Mouse (Mus musculus) kidney, embryonic 15.5 days (tissue): ENCODE measurements around the gene Cdc5l. TPM values are rescaled to one million over a fixed set of nuclear protein-coding genes. Genes with fewer than 3 reads are reported as not detected.
"Not testable (repeated sequence)": the region's sequence is repeated elsewhere in the genome, so short reads cannot be mapped to it uniquely, and the experiment has no call there.

Experiments
- ATAC-seq: fragments of 200-750 bp; cut with Nextera tagmentation; replicated peaks from 2 replicates; pipeline ENCODE4 v1.8.0; 2017; ENCODE audit warnings: moderate TSS enrichment; ENCODE audit not compliant: low FRiP score
- H3K27ac ChIP-seq: fragments of 300-500 bp; sonication (generic); 2 replicates; pipeline ENCODE4 v1.5.1; 2015; ENCODE audit warnings: mild to moderate bottlenecking, inconsistent platforms
- H3K27me3 ChIP-seq: fragments of 300-500 bp; sonication (generic); 2 replicates; pipeline ENCODE4 v1.6.1; 2015; ENCODE audit warnings: inconsistent platforms
- H3K36me3 ChIP-seq: fragments of 300-500 bp; sonication (generic); 2 replicates; pipeline ENCODE4 v1.6.1; 2015; ENCODE audit warnings: inconsistent platforms
- H3K4me1 ChIP-seq: fragments of 300-500 bp; sonication (generic); 2 replicates; pipeline ENCODE4 v1.6.1; 2015; ENCODE audit warnings: inconsistent platforms
- H3K4me2 ChIP-seq: fragments of 300-500 bp; sonication (generic); 2 replicates; pipeline ENCODE4 v1.6.1; 2015; ENCODE audit warnings: moderate library complexity, mild to moderate bottlenecking, inconsistent platforms
- H3K4me3 ChIP-seq: fragments of 300-500 bp; sonication (generic); replicated peaks from 2 replicates; pipeline ENCODE4 v1.5.1; 2015; ENCODE audit warnings: mild to moderate bottlenecking, inconsistent platforms
- H3K9ac ChIP-seq: fragments of 300-500 bp; sonication (generic); 2 replicates; pipeline ENCODE4 v1.6.1; 2015; ENCODE audit warnings: mild to moderate bottlenecking, inconsistent platforms
- H3K9me3 ChIP-seq: fragments of 300-500 bp; sonication (generic); replicated peaks from 2 replicates; pipeline ENCODE4 v1.6.1; 2016; ENCODE audit warnings: inconsistent platforms
- WGBS: fragments of 180-500 bp; shearing (Covaris S2); methylation state at CpG from one replicate; pipeline ENCODE4 v1.1.7; 2015; ENCODE audit warnings: mixed read lengths; 5-methylcytosine and 5-hydroxymethylcytosine counted together
- polyA plus RNA-seq: library from polyadenylated mRNA; unstranded; fragments of >200 nt; fragmentation: Nextera tagmentation; extraction: Ambion mirVana; gene quantifications from 2 replicates; pipeline ENCODE4 v1.2.1, GENCODE M21; 2015

Cdc5l gene
- polyA plus RNA-seq, 1 experiment from 2014 or later, result 67.0 TPM

GRCm38 (mm10) chr17:45432706-45433398 lies 685 bp downstream of the Cdc5l start:
- peaks cover 18% of the 10 kb centered on the region for H3K36me3 ChIP-seq
- H3K27me3 ChIP-seq, result no peaks in the 10 kb centered on the region
- H3K4me3 ChIP-seq, result peak overlapping the region; percentile 75
- H3K9ac ChIP-seq, result peak overlapping the region; percentile 81
- no peaks in the 10 kb centered on the region for H3K9me3 ChIP-seq
- ATAC-seq, result peak; percentile 76
- WGBS, result under 1% methylated on average over 62 of the region's 62 CpGs
- H3K4me2 ChIP-seq, result peak overlapping the region; percentile 72
- H3K27ac ChIP-seq, result peak overlapping the region; percentile 98
- peaks cover 19% of the 10 kb centered on the region for H3K4me1 ChIP-seq

- WGBS, result 71% methylated on average over 3 of the region's 3 CpGs
- Histone ChIP-seq H3K27ac (no peak overlapping the region), H3K36me3 (peaks cover 19% of the 10 kb centered on the region), H3K9ac (peak overlapping the region; percentile 81), H3K27me3 (no peaks in the 10 kb centered on the region), H3K4me3 (peak overlapping the region; percentile 75), H3K9me3 (no peaks in the 10 kb centered on the region), H3K4me1 (peaks cover 19% of the 10 kb centered on the region), H3K4me2 (peak overlapping the region; percentile 72)
- no peak for ATAC-seq
These were observed 1.5 kb downstream of the Cdc5l start for GRCm38 (mm10) chr17:45432007-45432406.

- no peaks in the 10 kb centered on the region for H3K27me3 ChIP-seq
- H3K4me3 ChIP-seq, result no peak overlapping the region
- H3K9me3 ChIP-seq, result no peaks in the 10 kb centered on the region
- H3K9ac ChIP-seq, result no peak overlapping the region
- ATAC-seq, result no peak
- WGBS, result 75% methylated on average over 2 of the region's 2 CpGs
- peaks cover 82% of the 10 kb centered on the region for H3K36me3 ChIP-seq
- H3K4me2 ChIP-seq, result no peak overlapping the region
- H3K27ac ChIP-seq, result no peak overlapping the region
- H3K4me1 ChIP-seq, result no peaks in the 10 kb centered on the region
These were observed 16.1 kb downstream of the Cdc5l start for GRCm38 (mm10) chr17:45417387-45417786.

- not testable (repeated sequence) for H3K4me2 ChIP-seq, ATAC-seq, H3K9ac ChIP-seq, H3K4me3 ChIP-seq, H3K4me1 ChIP-seq, H3K9me3 ChIP-seq, H3K27me3 ChIP-seq, H3K27ac ChIP-seq
- 63% methylated on average over 2 of the region's 2 CpGs for WGBS
- peaks cover 92% of the 10 kb centered on the region for H3K36me3 ChIP-seq
These were observed 21.9 kb downstream of the Cdc5l start for GRCm38 (mm10) chr17:45411617-45412016.

GRCm38 (mm10) chr17:45408719-45409118 lies 24.8 kb downstream of the Cdc5l start:
- no peak for ATAC-seq
- no peak overlapping the region for H3K4me3 ChIP-seq
- no peaks in the 10 kb centered on the region for H3K27me3 ChIP-seq
- no peaks in the 10 kb centered on the region for H3K4me1 ChIP-seq
- peaks cover 95% of the 10 kb centered on the region for H3K36me3 ChIP-seq
- 86% methylated on average over 2 of the region's 2 CpGs for WGBS
- H3K9me3 ChIP-seq, result no peaks in the 10 kb centered on the region
- H3K9ac ChIP-seq, result no peak overlapping the region
- H3K4me2 ChIP-seq, result no peak overlapping the region
- H3K27ac ChIP-seq, result no peak overlapping the region

- H3K4me1 ChIP-seq, result 0 out of 2 replicates have a peak, but pooled peaks cover 3% of the 10 kb centered on the region
- peaks cover 88% of the 10 kb centered on the region for H3K36me3 ChIP-seq
- 94% methylated on average over 10 of the region's 10 CpGs for WGBS
- no peak overlapping the region for H3K4me2 ChIP-seq
- H3K4me3 ChIP-seq, result no peak overlapping the region
- no peak for ATAC-seq
- H3K27ac ChIP-seq, result no peak overlapping the region
- H3K9ac ChIP-seq, result no peak overlapping the region
- H3K27me3 ChIP-seq, result no peaks in the 10 kb centered on the region
- H3K9me3 ChIP-seq, result no peaks in the 10 kb centered on the region
These were observed 27.3 kb downstream of the Cdc5l start for GRCm38 (mm10) chr17:45406281-45406680.

- H3K36me3 ChIP-seq, result peaks cover 81% of the 10 kb centered on the region
- H3K4me3 ChIP-seq, result no peak overlapping the region
- no peak overlapping the region for H3K9ac ChIP-seq
- H3K9me3 ChIP-seq, result no peaks in the 10 kb centered on the region
- H3K27ac ChIP-seq, result peak overlapping the region; percentile 45; the same call in 1 of the 2 replicates
- WGBS, result 9% methylated on average over 3 of the region's 3 CpGs
- no peaks in the 10 kb centered on the region for H3K27me3 ChIP-seq
- H3K4me2 ChIP-seq, result no peak overlapping the region
- no peak for ATAC-seq
- H3K4me1 ChIP-seq, result 0 out of 2 replicates have a peak, but pooled peaks cover 7% of the 10 kb centered on the region
These were observed 30.3 kb downstream of the Cdc5l start for GRCm38 (mm10) chr17:45403207-45403606.

GRCm38 (mm10) chr17:45402601-45403000 lies 30.9 kb downstream of the Cdc5l start:
- H3K4me2 ChIP-seq, result no peak overlapping the region
- no peak overlapping the region for H3K9ac ChIP-seq
- H3K36me3 ChIP-seq, result peaks cover 82% of the 10 kb centered on the region
- H3K9me3 ChIP-seq, result no peaks in the 10 kb centered on the region
- 69% methylated on average over 3 of the region's 3 CpGs for WGBS
- 0 out of 2 replicates have a peak, but pooled peaks cover 7% of the 10 kb centered on the region for H3K4me1 ChIP-seq
- H3K4me3 ChIP-seq, result no peak overlapping the region
- peak overlapping the region; percentile 45; the same call in 1 of the 2 replicates for H3K27ac ChIP-seq
- no peaks in the 10 kb centered on the region for H3K27me3 ChIP-seq
- ATAC-seq, result no peak

GRCm38 (mm10) chr17:45402126-45402525 lies 31.4 kb downstream of the Cdc5l start:
- no peak for ATAC-seq
- Histone ChIP-seq H3K9me3 (no peaks in the 10 kb centered on the region), H3K4me2 (no peak overlapping the region), H3K9ac (no peak overlapping the region), H3K27ac (no peak overlapping the region), H3K4me3 (no peak overlapping the region), H3K4me1 (0 out of 2 replicates have a peak, but pooled peaks cover 7% of the 10 kb centered on the region), H3K36me3 (peaks cover 77% of the 10 kb centered on the region), H3K27me3 (no peaks in the 10 kb centered on the region)
- 83% methylated on average over 1 of the region's 1 CpGs for WGBS

GRCm38 (mm10) chr17:45401126-45401905 lies 32.2 kb downstream of the Cdc5l start:
- Histone ChIP-seq H3K4me2 (no peak overlapping the region), H3K4me1 (0 out of 2 replicates have a peak, but pooled peaks cover 7% of the 10 kb centered on the region), H3K9ac (no peak overlapping the region), H3K4me3 (no peak overlapping the region), H3K9me3 (no peaks in the 10 kb centered on the region), H3K27ac (peak overlapping the region; percentile 13; the same call in 1 of the 2 replicates), H3K27me3 (no peaks in the 10 kb centered on the region), H3K36me3 (peaks cover 69% of the 10 kb centered on the region)
- 83% methylated on average over 5 of the region's 5 CpGs for WGBS
- ATAC-seq, result no peak

GRCm38 (mm10) chr17:45398021-45398420 lies 35.5 kb downstream of the Cdc5l start:
- no peak overlapping the region for H3K27ac ChIP-seq
- H3K4me1 ChIP-seq, result 0 out of 2 replicates have a peak, but pooled peaks cover 7% of the 10 kb centered on the region
- no peak for ATAC-seq
- H3K4me3 ChIP-seq, result no peak overlapping the region
- no peaks in the 10 kb centered on the region for H3K27me3 ChIP-seq
- H3K9me3 ChIP-seq, result no peaks in the 10 kb centered on the region
- WGBS, result 89% methylated on average over 2 of the region's 2 CpGs
- H3K4me2 ChIP-seq, result no peak overlapping the region
- no peak overlapping the region for H3K9ac ChIP-seq
- H3K36me3 ChIP-seq, result peaks cover 60% of the 10 kb centered on the region

GRCm38 (mm10) chr17:45397541-45397940 lies 36.0 kb downstream of the Cdc5l start:
- 73% methylated on average over 3 of the region's 3 CpGs for WGBS
- no peak for ATAC-seq

More at GRCm38 (mm10) chr17:45397541-45397940, 36.0 kb downstream of the Cdc5l start:
- H3K36me3 ChIP-seq, result peaks cover 60% of the 10 kb centered on the region
- H3K4me3 ChIP-seq, result no peak overlapping the region
- no peaks in the 10 kb centered on the region for H3K27me3 ChIP-seq
- no peak overlapping the region for H3K27ac ChIP-seq
- no peaks in the 10 kb centered on the region for H3K9me3 ChIP-seq
- H3K9ac ChIP-seq, result no peak overlapping the region
- H3K4me2 ChIP-seq, result no peak overlapping the region
- H3K4me1 ChIP-seq, result 0 out of 2 replicates have a peak, but pooled peaks cover 4% of the 10 kb centered on the region
